Mouse (Mus musculus) C3H10T1/2 (cell line): ENCODE measurements around the gene Grk3. TPM values are rescaled to one million over a fixed set of nuclear protein-coding genes. Genes with fewer than 3 reads are reported as not detected.

Experiments used
- polyA plus RNA-seq, 2 experiments: library from polyadenylated mRNA; unstranded; fragments of >200 nt; fragmentation: generic; extraction: Trizol; gene quantifications; one replicate each; pipeline ENCODE4 v1.2.1; 2012; ENCODE audit warnings: missing spikeins in 2 of 2

Gene Grk3
- under 1 TPM in 1 of 2 experiments, not detected in 1; 0.02 TPM for polyA plus RNA-seq

DNA sequence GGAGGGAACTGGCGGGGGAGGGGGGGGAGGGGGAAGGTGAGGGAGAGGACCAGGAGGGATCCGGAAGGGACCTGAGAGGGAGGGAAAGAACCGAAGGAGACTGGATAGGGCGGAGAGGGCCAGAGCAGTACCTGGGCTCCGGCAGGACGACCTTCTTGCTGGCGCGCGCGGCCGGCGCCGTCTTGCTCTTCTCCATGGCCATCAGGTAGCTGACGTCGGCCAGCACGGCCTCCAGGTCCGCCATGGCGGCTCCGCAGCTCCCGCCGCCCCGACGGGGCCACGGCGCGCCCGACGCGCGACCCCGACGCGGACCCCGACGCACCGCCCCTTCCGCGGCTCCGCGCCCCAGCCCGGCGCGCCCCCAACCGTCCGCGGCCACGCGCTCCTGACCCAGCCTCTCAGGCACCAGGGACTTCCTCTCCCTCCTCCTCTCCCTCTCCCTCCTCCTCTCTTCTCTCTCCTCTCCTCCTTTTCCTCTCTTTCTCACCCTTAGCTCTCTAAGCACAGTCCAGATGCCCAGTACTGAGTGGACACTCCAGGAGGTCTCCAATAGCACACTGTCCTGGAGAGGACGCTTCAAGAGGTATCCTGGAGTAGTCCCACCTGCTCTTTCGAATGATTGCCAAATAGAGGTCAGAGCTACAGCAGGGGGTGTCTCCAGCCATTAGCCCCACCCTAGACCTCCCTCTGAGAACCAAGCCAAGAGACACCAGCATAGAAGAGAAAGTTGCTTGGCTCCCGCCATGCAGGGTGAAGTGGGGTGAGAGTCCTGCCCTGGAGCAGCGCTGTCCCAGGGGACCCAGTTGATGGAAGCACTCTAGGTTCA, at the start of gene Grk3:
Gene Grk3, minus strand, starts transcription at position 556 of the 826 bp plus-strand sequence.

GRCm38 (mm10) chr5:112895674-112896654, 119.6 kb downstream of the Grk3 start, which contains the start of gene Myo18b:
Myo18b (minus strand) TSS chr5:112896362.

Other genes with a start within 250 kb of the Grk3 start
- gene Myo18b, start 119.4 kb downstream of the Grk3 start, polyA plus RNA-seq, result not detected
- gene Crybb2, start 54.3 kb upstream of the Grk3 start, polyA plus RNA-seq, result not detected
- gene Crybb3, start 65.8 kb upstream of the Grk3 start, polyA plus RNA-seq, result not detected
- under 1 TPM; 0.11 to 0.55 TPM for gene 2900026A02Rik, start 205.4 kb upstream of the Grk3 start, polyA plus RNA-seq
- not detected for gene Tmem211, start 211.1 kb upstream of the Grk3 start, polyA plus RNA-seq